Mouse (Mus musculus) heart, postnatal 4 days (tissue): Measurements from ENCODE around the gene Gltpd2. TPM values are rescaled to one million over a fixed set of nuclear protein-coding genes. Genes with fewer than 3 reads are reported as not detected.
"Not testable (repeated sequence)": the region's sequence is repeated elsewhere in the genome, so short reads cannot be mapped to it uniquely, and the experiment has no call there.

Experiments
- DNase-seq: peaks from one replicate; pipeline ENCODE4 v3.0.0; 2021
- total RNA-seq, 2 experiments: library from RNA; stranded (reverse); gene quantifications; 2 replicates each; pipeline ENCODE4 v1.2.3; 2021

Gltpd2 gene
- not detected for total RNA-seq

DNA sequence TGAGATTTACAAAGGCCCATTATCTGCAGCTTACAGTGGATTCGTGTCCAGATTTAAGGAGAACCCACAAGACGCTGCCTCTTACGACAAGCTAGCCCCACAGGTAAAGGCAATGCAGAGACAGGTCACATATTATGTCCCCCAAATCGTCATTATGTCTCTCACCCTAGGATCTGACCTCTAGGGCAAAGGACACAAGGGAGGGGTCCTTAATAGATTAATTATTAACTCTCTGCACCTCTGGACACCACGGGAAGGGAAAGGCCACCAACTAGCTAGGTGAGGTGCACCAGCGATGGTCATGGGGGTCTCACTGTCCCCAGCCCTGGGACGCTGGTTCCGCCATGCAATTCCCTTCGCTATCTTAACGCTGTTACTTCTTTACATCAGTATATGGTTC, at the start of gene Gltpd2:
Gene Gltpd2, plus strand, starts transcription at position 274 of the 400 bp plus-strand sequence.
- no peak for DNase-seq

- DNase-seq: no peak
Observed at GRCm38 (mm10) chr11:70469764-70470163, 49.2 kb upstream of the Gltpd2 start.

DNA sequence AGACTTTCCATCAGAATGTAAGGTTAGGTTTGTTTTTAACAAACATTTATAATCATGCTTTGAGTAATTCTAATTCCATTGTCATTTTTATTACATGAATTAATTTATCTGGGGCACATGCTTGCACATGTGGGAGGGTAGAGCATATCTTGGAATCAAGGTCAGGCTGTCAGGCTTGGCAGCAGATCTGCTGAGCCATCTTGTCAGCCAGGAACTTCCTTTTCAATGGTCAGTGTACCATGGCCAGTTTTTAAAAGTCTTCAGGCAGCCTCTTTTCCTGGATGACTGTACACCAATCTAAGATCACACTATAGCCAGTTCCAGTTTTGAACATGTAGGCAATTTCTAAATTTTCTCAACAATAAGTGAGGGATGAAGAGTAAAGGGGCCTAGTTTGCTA, 46.3 kb upstream of the Gltpd2 start:
- DNase-seq: no peak

DNA sequence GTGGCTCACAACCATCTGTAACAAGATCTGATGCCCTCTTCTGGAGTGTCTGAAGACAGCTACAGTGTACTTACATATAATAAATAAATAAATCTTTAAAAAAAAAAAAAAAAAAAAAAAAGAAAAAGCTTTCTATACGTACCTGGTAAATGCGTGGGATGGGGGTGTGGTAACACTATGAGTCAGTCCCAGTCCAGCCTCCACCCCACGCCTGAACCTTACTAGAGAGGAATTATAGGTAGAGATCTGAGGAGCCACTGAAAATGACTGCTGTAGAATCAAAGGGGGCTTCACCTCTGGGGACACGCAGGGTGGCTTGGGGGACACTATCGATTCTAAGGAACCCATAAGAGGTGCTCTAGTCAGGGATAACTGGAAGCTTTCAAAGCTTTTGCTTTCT, 45.7 kb upstream of the Gltpd2 start:
- not testable (repeated sequence) for DNase-seq

GRCm38 (mm10) chr11:70474872-70475534, 44.0 kb upstream of the Gltpd2 start:
- no peak for DNase-seq

- DNase-seq: no peak
Observed at GRCm38 (mm10) chr11:70485498-70485897, 33.5 kb upstream of the Gltpd2 start.

DNA sequence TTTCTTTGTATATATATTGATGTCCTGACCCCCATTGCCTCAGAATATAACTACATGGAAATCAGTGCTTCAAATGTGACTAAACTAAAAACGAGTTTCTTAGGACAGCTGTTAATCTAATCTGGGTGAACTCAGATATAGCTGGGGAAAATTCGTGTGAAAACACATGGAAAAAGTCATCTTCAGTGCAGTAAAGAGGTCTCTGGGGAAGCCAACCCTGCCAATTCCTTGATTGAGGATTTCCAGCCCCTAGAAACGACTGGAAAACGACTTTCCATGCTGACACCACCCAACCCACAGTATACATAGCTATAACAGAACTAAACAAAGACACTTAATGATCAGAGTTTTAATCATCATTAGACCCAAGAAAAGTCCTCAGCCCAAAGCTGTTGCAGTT, 31.2 kb upstream of the Gltpd2 start:
- peak; percentile 44 for DNase-seq

- DNase-seq: no peak
Observed at GRCm38 (mm10) chr11:70489138-70489537, 29.9 kb upstream of the Gltpd2 start.

DNA sequence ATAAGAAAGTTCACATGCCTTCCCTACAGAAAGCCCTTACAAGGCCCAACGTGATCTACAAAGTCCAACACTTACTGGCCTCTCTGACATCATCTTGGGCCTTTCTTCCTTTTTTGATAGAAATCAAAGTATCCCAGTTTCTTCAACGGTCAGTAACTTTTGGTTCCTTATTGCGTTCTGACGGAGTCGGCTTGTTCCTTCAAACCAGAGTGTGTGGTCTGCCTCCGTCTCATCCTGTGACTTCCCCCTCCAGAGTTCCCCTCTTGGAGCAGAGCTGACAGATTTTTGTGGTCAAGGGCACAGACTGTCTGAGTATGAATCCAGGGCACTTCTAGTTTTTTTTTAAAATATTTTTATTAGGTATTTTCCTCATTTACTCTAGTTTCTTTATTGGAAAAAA, 29.3 kb upstream of the Gltpd2 start:
- DNase-seq: no peak

DNA sequence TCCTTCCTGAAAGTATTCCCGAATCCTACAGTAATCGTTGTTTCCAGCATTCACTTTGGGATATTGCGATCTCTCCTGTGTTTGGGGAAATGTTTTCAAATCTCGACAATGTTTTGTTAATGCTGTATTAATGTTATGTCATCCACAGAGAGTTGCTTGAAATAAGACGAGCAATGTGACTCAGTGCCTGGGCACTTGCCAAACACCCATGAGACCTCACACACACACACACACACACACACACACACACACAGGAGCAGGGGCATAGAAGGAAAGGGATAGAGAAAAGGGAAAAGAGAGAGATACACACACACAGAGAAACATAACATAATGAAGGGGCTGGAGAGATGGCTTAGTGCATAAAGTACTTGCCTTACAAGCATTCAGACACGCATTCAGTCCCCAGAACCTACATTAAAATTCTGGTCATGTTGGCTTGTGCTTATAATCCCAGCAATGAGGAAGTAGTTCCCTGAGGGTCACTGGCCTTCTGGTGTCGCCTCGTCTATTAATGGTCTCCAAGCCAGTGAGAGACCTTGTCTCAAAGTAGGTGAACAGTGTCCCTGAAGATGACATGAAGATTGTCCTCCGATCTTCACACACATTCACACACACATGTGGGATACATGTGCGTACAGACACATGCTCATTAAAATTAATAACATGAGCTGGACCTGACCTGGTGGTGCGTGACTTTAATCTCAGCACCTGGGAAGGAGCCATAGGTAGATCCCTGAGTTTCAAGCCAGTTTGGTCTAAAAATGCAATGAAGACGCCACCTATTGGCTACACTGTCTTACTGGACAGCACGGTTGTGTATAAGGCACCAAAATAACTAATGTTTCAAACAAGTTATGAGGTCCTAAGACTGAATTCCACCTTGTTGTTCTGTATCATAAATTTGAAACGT, 19.2 kb upstream of the Gltpd2 start:
- peak; percentile 32 for DNase-seq

GRCm38 (mm10) chr11:70500476-70500812, 18.6 kb upstream of the Gltpd2 start:
- no peak for DNase-seq

GRCm38 (mm10) chr11:70502018-70502417, 17.0 kb upstream of the Gltpd2 start:
- DNase-seq: no peak

GRCm38 (mm10) chr11:70504970-70505369, 14.0 kb upstream of the Gltpd2 start, which contains the start of gene Tm4sf5:
TSS of gene Tm4sf5 (plus strand) at chr11:70505244.
- DNase-seq: no peak

- DNase-seq: peak; percentile 89
Observed at GRCm38 (mm10) chr11:70506385-70506784, 12.6 kb upstream of the Gltpd2 start.

GRCm38 (mm10) chr11:70506962-70507515, 12.0 kb upstream of the Gltpd2 start:
- DNase-seq: no peak

DNA sequence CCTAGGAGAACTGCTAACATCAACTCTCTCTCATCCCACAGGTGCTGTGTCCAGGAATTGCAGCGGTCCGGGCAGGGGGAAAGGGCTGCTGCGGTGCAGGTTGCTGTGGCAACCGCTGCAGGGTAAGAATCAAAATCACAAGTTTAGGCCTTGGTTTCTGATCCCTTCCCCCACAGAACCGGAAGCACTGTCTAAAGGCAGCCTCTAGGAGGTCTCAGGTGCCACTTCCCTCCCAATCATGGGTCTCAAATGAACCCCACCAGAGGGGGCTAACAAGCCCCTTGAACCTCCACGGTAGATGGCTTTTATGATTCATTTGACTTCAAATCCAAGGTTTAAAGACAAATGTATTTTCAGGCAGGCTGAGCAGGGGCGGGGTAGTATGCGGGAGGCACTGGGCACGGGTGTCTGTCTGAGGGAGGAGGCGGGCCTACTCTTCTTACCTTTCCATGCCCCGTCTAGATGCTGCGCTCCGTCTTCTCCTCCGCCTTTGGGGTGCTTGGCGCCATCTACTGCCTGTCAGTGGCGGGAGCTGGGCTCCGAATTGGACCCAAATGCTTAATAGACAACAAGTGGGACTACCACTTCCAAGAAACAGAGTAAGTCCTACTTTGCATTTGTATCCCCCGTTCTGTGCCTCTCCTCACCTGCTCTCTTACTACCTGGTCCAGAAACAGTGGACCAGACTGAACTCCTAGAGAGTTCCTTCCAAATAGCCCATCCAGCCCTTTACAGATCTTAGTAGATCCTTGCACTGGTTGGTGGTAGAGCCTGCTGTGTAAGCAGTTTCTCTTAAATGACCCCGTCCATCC, 9.0 kb upstream of the Gltpd2 start:
- peak; percentile 44 for DNase-seq

DNA sequence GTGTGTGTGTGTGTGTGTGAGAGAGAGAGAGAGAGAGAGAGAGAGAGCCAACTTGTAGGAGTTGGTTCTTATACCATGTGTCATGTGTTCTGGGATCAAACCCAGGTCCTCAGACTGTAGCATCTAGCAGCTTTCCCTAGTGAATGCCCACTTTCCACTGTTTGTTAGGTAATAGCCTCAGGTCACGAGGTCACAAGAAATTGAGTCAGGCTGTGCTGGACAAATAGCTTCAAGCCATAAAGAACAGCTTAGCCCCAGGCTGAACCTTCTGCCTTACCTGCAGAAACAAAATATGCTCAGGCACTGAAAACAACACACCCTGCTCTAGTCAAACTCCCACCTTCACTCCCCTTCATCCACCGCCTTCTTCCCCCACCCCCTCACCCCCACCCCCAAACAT, 7.8 kb upstream of the Gltpd2 start:
- no peak for DNase-seq

GRCm38 (mm10) chr11:70511825-70512224, 7.2 kb upstream of the Gltpd2 start:
- no peak for DNase-seq

- DNase-seq: no peak
Observed at GRCm38 (mm10) chr11:70512709-70513342, 6.2 kb upstream of the Gltpd2 start.

- peak; percentile 25 for DNase-seq
Observed at GRCm38 (mm10) chr11:70513520-70513919, 5.5 kb upstream of the Gltpd2 start.

DNA sequence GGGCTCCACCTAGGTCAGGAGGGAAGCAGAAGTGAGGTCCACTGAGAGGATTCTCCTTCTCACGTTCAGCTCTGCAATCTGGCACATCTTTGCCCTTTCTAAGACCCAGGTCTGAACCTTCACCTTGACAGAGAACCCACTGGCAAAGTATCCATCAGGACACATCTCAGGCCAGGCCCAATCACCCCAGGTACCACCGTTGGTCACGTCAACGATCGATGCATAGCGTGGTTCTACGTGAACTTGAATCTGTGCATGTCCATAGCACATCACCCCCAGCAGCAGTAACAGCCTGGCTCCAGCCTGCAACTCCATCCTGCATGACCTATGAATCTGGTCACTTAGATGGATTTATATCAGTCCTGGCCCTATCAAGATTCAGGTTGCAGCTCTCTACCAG, 4.7 kb upstream of the Gltpd2 start, which contains the start of gene Vmo1:
Gene Vmo1, minus strand, starts transcription at position 329 of the 400 bp plus-strand sequence.
- no peak for DNase-seq

GRCm38 (mm10) chr11:70516352-70516751, 2.6 kb upstream of the Gltpd2 start:
- peak; percentile 40 for DNase-seq
